Mouse (Mus musculus): Measurements from ENCODE around the gene Vmn2r67. TPM values are rescaled to one million over a fixed set of nuclear protein-coding genes. Genes with fewer than 3 reads are reported as not detected.
"Not testable (repeated sequence)": the region's sequence is repeated elsewhere in the genome, so short reads cannot be mapped to it uniquely, and the experiment has no call there.

Gene Vmn2r67
- not detected in 2 replicates for polyA plus RNA-seq (2015; fragmentation: Nextera tagmentation; extraction: Ambion mirVana)

GRCm38 (mm10) chr7:85155898-85156297 lies at the start of gene Vmn2r67:
TSS of gene Vmn2r67 (minus strand) at chr7:85155998.
- Histone ChIP-seq H3K4me2 (replicated peaks) (no peak within 1 kb of the TSS), H3K27me3 (replicated peaks) (no peaks in the 10 kb centered on the region), H3K36me3 (no peaks in the 10 kb centered on the region), H3K27ac (no peak within 1 kb of the TSS), H3K4me1 (replicated peaks) (no peaks in the 10 kb centered on the region), H3K9ac (no peak within 1 kb of the TSS), H3K4me3 (replicated peaks) (no peak within 1 kb of the TSS), H3K9me3 (no peaks in the 10 kb centered on the region)
- ATAC-seq, result no peak
- WGBS, result 82% methylated on average over 3 of the region's 3 CpGs

GRCm38 (mm10) chr7:85104531-85104930 lies 51.3 kb downstream of the Vmn2r67 start:
- H3K4me1 ChIP-seq (replicated peaks); H3K4me2 ChIP-seq (replicated peaks): not testable (repeated sequence)
- WGBS, result 50% methylated on average over 2 of the region's 2 CpGs

More at GRCm38 (mm10) chr7:85104531-85104930, 51.3 kb downstream of the Vmn2r67 start:
- ATAC-seq; H3K27me3 ChIP-seq (replicated peaks); H3K9me3 ChIP-seq; H3K27ac ChIP-seq; H3K36me3 ChIP-seq; H3K9ac ChIP-seq; H3K4me3 ChIP-seq (replicated peaks): not testable (repeated sequence)

Other genes starting within 250 kb of the Vmn2r67 start
- gene Vmn2r65, start 191.9 kb downstream of the Vmn2r67 start, polyA plus RNA-seq (2015; fragmentation: Nextera tagmentation; extraction: Ambion mirVana), result not detected in 2 replicates
- gene Vmn2r66, start 143.7 kb downstream of the Vmn2r67 start, polyA plus RNA-seq (2015; fragmentation: Nextera tagmentation; extraction: Ambion mirVana), result not detected in 2 replicates
- not detected in 2 replicates for gene Vmn2r68, start 81.8 kb upstream of the Vmn2r67 start, polyA plus RNA-seq (2015; fragmentation: Nextera tagmentation; extraction: Ambion mirVana)

Data from intestine, embryonic 15.5 days (tissue).